Mouse (Mus musculus) sigmoid colon, adult 10 weeks (tissue): ENCODE measurements around the gene Stxbp5. TPM values are rescaled to one million over a fixed set of nuclear protein-coding genes. Genes with fewer than 3 reads are reported as not detected.

ENCODE experiments used
- polyA plus RNA-seq: library from polyadenylated mRNA; stranded (reverse); fragments of 350-450 nt; fragmentation: Illumina TruSeq; extraction: RNeasy Lipid Tissue Mini Kit (QIAGEN cat#74804); gene quantifications from one replicate; pipeline ENCODE4 v1.2.3, GENCODE M21; 2014; ENCODE audit warnings: low read depth, low replicate concordance

Gene Stxbp5
- polyA plus RNA-seq, result 28.6 TPM

GRCm38 (mm10) chr10:9901071-9901696, at the start of gene Stxbp5:
Stxbp5 (minus strand) TSS chr10:9901079.

Other genes starting within 250 kb of the Stxbp5 start
- 6.3 TPM for gene Samd5, start 225.9 kb downstream of the Stxbp5 start, polyA plus RNA-seq